Mouse (Mus musculus) kidney, adult 2 months (tissue): ENCODE results near the gene Lyrm7. TPM values are rescaled to one million over a fixed set of nuclear protein-coding genes. Genes with fewer than 3 reads are reported as not detected.

Experiments used
- DNase-seq: peaks from one replicate; pipeline ENCODE4 v3.0.0; 2021
- H3K27ac ChIP-seq: fragments of 200-500 bp; 2 replicates; pipeline ENCODE4 v1.5.1; 2012; ENCODE audit warnings: low read depth, low read length, control low read depth, inconsistent platforms; ENCODE audit not compliant: insufficient read depth
- H3K27me3 ChIP-seq: fragments of 200-500 bp; replicated peaks from 2 replicates; pipeline ENCODE4 v1.6.1; 2012; ENCODE audit warnings: mild to moderate bottlenecking, moderate library complexity, low read length, inconsistent platforms; ENCODE audit not compliant: control insufficient read depth, insufficient read depth
- H3K36me3 ChIP-seq: fragments of 200-500 bp; 2 replicates; pipeline ENCODE4 v1.6.1; 2012; ENCODE audit warnings: mild to moderate bottlenecking, moderate library complexity, low read length, inconsistent platforms; ENCODE audit not compliant: control insufficient read depth, insufficient read depth
- H3K4me1 ChIP-seq: fragments of 200-500 bp; 2 replicates; pipeline ENCODE4 v1.6.1; 2011; ENCODE audit warnings: low read length; ENCODE audit not compliant: control insufficient read depth, insufficient read depth
- H3K4me3 ChIP-seq: fragments of 200-500 bp; 2 replicates; pipeline ENCODE4 v1.5.1; 2011; ENCODE audit warnings: mild to moderate bottlenecking, low read depth, low read length, control low read depth; ENCODE audit not compliant: insufficient read depth
- CTCF ChIP-seq: fragments of 200-500 bp; conservative IDR thresholded peaks from 2 replicates; pipeline ENCODE4 v1.5.1; 2011; ENCODE audit warnings: low read depth, mild to moderate bottlenecking, control low read depth, low read length, moderate library complexity, mixed read lengths; ENCODE audit not compliant: insufficient read depth, insufficient read length
- POLR2A ChIP-seq: fragments of 200-500 bp; IDR thresholded peaks from one replicate; pipeline ENCODE4 v1.6.1; 2011; ENCODE audit warnings: low read depth, low read length, control low read depth
- WGBS: fragments of 180-500 bp; shearing (Covaris S2); methylation state at CpG from one replicate; pipeline ENCODE4 v1.1.7; 2018; 5-methylcytosine and 5-hydroxymethylcytosine counted together
- polyA plus RNA-seq: library from polyadenylated mRNA; depleted of rRNA; stranded (reverse); fragments of >200 nt; gene quantifications from 2 replicates; pipeline ENCODE4 v1.2.3, GENCODE M21; 2012

Lyrm7 gene
- polyA plus RNA-seq, 1 experiment, result 3.9 TPM

GRCm38 (mm10) chr11:54811054-54811453 lies 49.7 kb downstream of the Lyrm7 start:
- 49% methylated on average over 3 of the region's 3 CpGs for WGBS
- H3K27me3 ChIP-seq, result no peaks in the 10 kb centered on the region
- no peaks in the 10 kb centered on the region for H3K4me1 ChIP-seq
- H3K4me3 ChIP-seq, result no peak overlapping the region
- no peak overlapping the region for H3K27ac ChIP-seq
- no peaks in the 10 kb centered on the region for H3K36me3 ChIP-seq
- no peak for TF ChIP-seq CTCF
- TF ChIP-seq POLR2A, result no peak
- peak; percentile 22 for DNase-seq

- Histone ChIP-seq H3K36me3 (no peaks in the 10 kb centered on the region), H3K27me3 (no peaks in the 10 kb centered on the region), H3K4me1 (no peaks in the 10 kb centered on the region), H3K4me3 (no peak overlapping the region), H3K27ac (no peak overlapping the region)
- WGBS, result 89% methylated on average over 5 of the region's 5 CpGs
- no peak for DNase-seq
- TF ChIP-seq POLR2A (no peak), CTCF (no peak)
These were observed 51.1 kb downstream of the Lyrm7 start for GRCm38 (mm10) chr11:54809582-54809981.

GRCm38 (mm10) chr11:54808177-54808576 lies 52.5 kb downstream of the Lyrm7 start:
- TF ChIP-seq CTCF, result no peak
- TF ChIP-seq POLR2A, result no peak
- no peak for DNase-seq
- H3K36me3 ChIP-seq, result no peaks in the 10 kb centered on the region
- H3K27ac ChIP-seq, result peak overlapping the region; percentile 41; the same call in 1 of the 2 replicates
- 93% methylated on average over 4 of the region's 4 CpGs for WGBS
- no peak overlapping the region for H3K4me3 ChIP-seq
- no peaks in the 10 kb centered on the region for H3K27me3 ChIP-seq
- no peaks in the 10 kb centered on the region for H3K4me1 ChIP-seq

- 60% methylated on average over 9 of the region's 9 CpGs for WGBS
- Histone ChIP-seq H3K27ac (no peak overlapping the region), H3K27me3 (no peaks in the 10 kb centered on the region), H3K4me3 (no peak overlapping the region), H3K4me1 (no peaks in the 10 kb centered on the region), H3K36me3 (no peaks in the 10 kb centered on the region)
- TF ChIP-seq CTCF, result no peak
- no peak for TF ChIP-seq POLR2A
- no peak for DNase-seq
These were observed 53.0 kb downstream of the Lyrm7 start for GRCm38 (mm10) chr11:54807669-54808068.

- no peaks in the 10 kb centered on the region for H3K27me3 ChIP-seq
- H3K4me1 ChIP-seq, result no peaks in the 10 kb centered on the region
- H3K27ac ChIP-seq, result no peak overlapping the region
- TF ChIP-seq POLR2A (no peak), CTCF (no peak)
- no peaks in the 10 kb centered on the region for H3K36me3 ChIP-seq
- DNase-seq, result no peak
- H3K4me3 ChIP-seq, result no peak overlapping the region
- WGBS, result 96% methylated on average over 28 of the region's 28 CpGs
These were observed 53.8 kb downstream of the Lyrm7 start for GRCm38 (mm10) chr11:54806891-54807290.

GRCm38 (mm10) chr11:54805196-54805595 lies 55.5 kb downstream of the Lyrm7 start:
- WGBS, result 65% methylated on average over 4 of the region's 4 CpGs
- peak; percentile 80 for DNase-seq
- no peaks in the 10 kb centered on the region for H3K27me3 ChIP-seq
- H3K4me1 ChIP-seq, result no peaks in the 10 kb centered on the region
- no peak overlapping the region for H3K27ac ChIP-seq
- no peaks in the 10 kb centered on the region for H3K36me3 ChIP-seq
- TF ChIP-seq CTCF (no peak), POLR2A (no peak)
- H3K4me3 ChIP-seq, result no peak overlapping the region

- no peak for DNase-seq
- Histone ChIP-seq H3K36me3 (no peaks in the 10 kb centered on the region), H3K4me3 (no peak overlapping the region), H3K27me3 (no peaks in the 10 kb centered on the region), H3K27ac (no peak overlapping the region), H3K4me1 (no peaks in the 10 kb centered on the region)
- 41% methylated on average over 6 of the region's 6 CpGs for WGBS
- TF ChIP-seq POLR2A, result no peak
- no peak for TF ChIP-seq CTCF
These were observed 58.1 kb downstream of the Lyrm7 start for GRCm38 (mm10) chr11:54802621-54803020.
